Comparison of ENCODE assay signal across 8 mouse cellular contexts in the genomic region with DNA sequence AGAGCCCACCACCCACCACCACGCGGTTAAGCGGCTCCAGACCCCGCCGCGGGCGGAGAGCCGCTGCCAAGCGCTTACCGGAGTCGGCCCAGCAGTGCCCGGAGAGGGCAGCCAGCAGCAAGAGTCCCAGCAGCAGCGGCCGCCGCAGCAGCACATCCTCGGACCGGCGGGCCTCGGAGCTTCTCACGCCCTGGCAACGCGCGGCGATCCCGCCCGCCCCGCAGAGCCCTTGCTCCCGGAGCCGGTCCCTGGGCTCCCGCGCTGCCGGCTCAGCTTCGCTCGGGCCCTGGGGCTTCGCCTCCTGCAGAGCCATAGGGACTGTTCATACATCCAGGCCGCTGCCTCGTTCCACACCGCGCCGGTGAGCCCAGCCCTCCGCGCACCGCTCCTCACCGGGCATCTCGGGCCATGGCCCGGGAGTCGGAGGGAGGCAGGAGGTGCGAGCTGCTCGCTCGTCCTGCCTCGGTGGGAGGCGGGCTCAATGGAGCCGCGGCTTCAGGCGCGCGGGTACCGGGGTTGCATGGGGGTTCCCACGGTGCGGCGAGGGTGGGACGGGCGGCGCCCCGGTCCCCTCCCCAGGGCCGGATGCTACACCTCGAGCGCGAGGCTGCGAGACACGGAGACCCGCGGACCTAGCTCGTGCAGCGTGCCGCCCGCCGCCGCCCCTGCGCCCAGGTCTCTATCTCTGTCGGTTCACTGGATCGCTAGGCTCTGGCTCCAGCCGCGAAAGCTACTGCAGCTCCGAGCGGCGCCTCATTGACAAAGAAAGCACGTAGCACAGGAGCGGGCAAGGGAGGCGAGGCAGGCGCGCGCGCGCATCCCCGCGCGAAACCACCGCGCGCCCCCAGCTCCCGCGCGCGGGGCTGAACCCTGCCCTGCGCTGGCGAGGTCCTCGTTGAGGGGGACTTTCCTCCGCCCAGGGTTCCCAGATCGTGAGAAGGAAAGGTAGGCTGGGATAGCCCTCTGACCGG. TPM values are rescaled to one million over a fixed set of nuclear protein-coding genes. Genes with fewer than 3 reads are reported as not detected.
A peak's percentile ranks its signal among the peaks of the same experiment; 100 is the strongest.
DNase-seq lines count a peak whose midpoint lies in the region; ATAC-seq lines count a peak whose summit lies in the region.

No protein-coding gene starts in this region.

- DNase-seq in cerebellum, adult 9-11 months = peak; percentile 73
- DNase-seq in kidney, postnatal 10 days = peak; percentile 41
- DNase-seq in right cerebral cortex, postnatal 14 days = peak; percentile 68
- DNase-seq in gastrocnemius, postnatal 25 days = no peak

- no peak overlapping the region for H3K9ac ChIP-seq in liver, embryonic 16.5 days (ENCODE audit: low read depth, low read length)

- peak overlapping the region; percentile 86 for H3K4me3 ChIP-seq in megakaryocyte, embryonic 14.5 days (replicated peaks)
- H3K4me3 ChIP-seq in liver, embryonic 16.5 days (ENCODE audit: low read depth, low read length) = peak overlapping the region; percentile 41

- peaks cover 83% of the 10 kb centered on the region for H3K27me3 ChIP-seq in megakaryocyte, embryonic 14.5 days (replicated peaks)
- peaks cover 50% of the 10 kb centered on the region for H3K27me3 ChIP-seq in liver, embryonic 16.5 days (ENCODE audit: control insufficient read depth, insufficient read depth, low read depth, low read length)

- H3K4me1 ChIP-seq in megakaryocyte, embryonic 14.5 days = peaks cover 13% of the 10 kb centered on the region
- no peaks in the 10 kb centered on the region for H3K4me1 ChIP-seq in liver, embryonic 16.5 days (ENCODE audit: control insufficient read depth, low read depth, low read length)

- no peak overlapping the region for H3K27ac ChIP-seq in liver, embryonic 16.5 days (ENCODE audit: low read length)

- H3K4me2 ChIP-seq in liver, embryonic 16.5 days (ENCODE audit: low read depth, low read length) = peak overlapping the region; percentile 54

- H3K9me3 ChIP-seq in megakaryocyte, embryonic 14.5 days = peaks cover 11% of the 10 kb centered on the region; the same call in 1 of the 2 replicates
- no peaks in the 10 kb centered on the region for H3K9me3 ChIP-seq in liver, embryonic 16.5 days (replicated peaks; ENCODE audit: control insufficient read depth, low read length)

- 1% methylated on average over 99 of the region's 111 CpGs for WGBS in liver, embryonic 16.5 days (ENCODE audit: insufficient replicate concordance)

- ATAC-seq in megakaryocyte, adult 5-6 weeks (ENCODE audit: poor library complexity, severe bottlenecking) = no peak
- peak; percentile 45 for ATAC-seq in frontal cortex, adult (ENCODE audit: low TSS enrichment)
- no peak for ATAC-seq in liver, embryonic 16.5 days (ENCODE audit: low read depth)

- no peaks in the 10 kb centered on the region for H3K36me3 ChIP-seq in megakaryocyte, embryonic 14.5 days (replicated peaks; ENCODE audit: low read length)
- no peaks in the 10 kb centered on the region for H3K36me3 ChIP-seq in liver, embryonic 16.5 days (ENCODE audit: control insufficient read depth, insufficient read depth)

RNA-seq across cellular contexts. Expression of a gene that starts 0.7 kb away (rescaled TPM):
- 0.03 and 0.27 TPM in 2 replicates for polyA plus RNA-seq in megakaryocyte, embryonic 14.5 days (2012; ENCODE audit: insufficient read depth, low replicate concordance)
- not detected in 2 replicates for total RNA-seq in megakaryocyte, adult 5-6 weeks (2015)
- total RNA-seq in megakaryocyte, adult 5-6 weeks (2017) = not detected in 2 replicates
- polyA plus RNA-seq in liver, embryonic 16.5 days (2015; fragmentation: Nextera tagmentation; extraction: Ambion mirVana) = 0.05 TPM in 1 of 2 replicates, not detected in the other
- total RNA-seq in gastrocnemius, postnatal 25 days (2021) = 1 to 10 TPM in 1 of 2 experiments, under 1 TPM in 1; 0.54 to 1.5 TPM
